Mouse (Mus musculus) kidney, adult 9 months (tissue): ENCODE data around the gene Cntrl.

ENCODE experiments used
- DNase-seq: peaks from one replicate; pipeline ENCODE4 v3.0.0; 2022

Cntrl gene

GRCm38 (mm10) chr2:35109141-35109923 is at the start of gene Cntrl:
TSS of gene Cntrl (plus strand) at chr2:35109492.
- DNase-seq = peak; percentile 96

- no peak for DNase-seq
Measured at GRCm38 (mm10) chr2:35060256-35060655, 49.0 kb upstream of the Cntrl start.

- DNase-seq = no peak
Measured at GRCm38 (mm10) chr2:35060897-35061296, 48.4 kb upstream of the Cntrl start.

- no peak for DNase-seq
Measured at GRCm38 (mm10) chr2:35061338-35061737, 48.0 kb upstream of the Cntrl start, which contains the start of gene Hc. TSS of gene Hc (minus strand) at chr2:35061438.

GRCm38 (mm10) chr2:35063333-35064030 is 45.8 kb upstream of the Cntrl start:
- DNase-seq = no peak

- no peak for DNase-seq
Measured at GRCm38 (mm10) chr2:35066525-35067082, 42.7 kb upstream of the Cntrl start.

- DNase-seq = no peak
Measured at GRCm38 (mm10) chr2:35067117-35067516, 42.2 kb upstream of the Cntrl start.

DNA sequence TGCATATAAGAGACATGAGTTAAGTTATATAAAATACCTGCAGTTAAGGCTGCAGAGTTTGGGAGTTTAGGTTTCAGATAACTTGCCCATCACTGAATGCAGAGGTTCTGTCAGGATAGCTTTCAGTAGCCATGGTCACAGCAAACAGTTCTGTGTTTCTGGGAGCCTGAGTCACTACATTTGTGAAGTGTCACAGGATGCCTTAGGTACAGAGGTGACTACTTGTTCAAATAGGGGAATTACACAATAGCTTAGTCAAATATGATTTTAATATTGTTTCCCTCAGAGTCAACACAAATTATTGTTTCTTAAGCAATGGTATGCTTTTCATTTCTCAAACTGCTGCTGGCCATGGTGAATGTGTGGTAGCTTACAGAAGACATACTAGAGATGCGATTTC is 40.2 kb upstream of the Cntrl start:
- DNase-seq = no peak

- peak; percentile 16 for DNase-seq
Measured at GRCm38 (mm10) chr2:35070275-35070674, 39.0 kb upstream of the Cntrl start.

- no peak for DNase-seq
Measured at GRCm38 (mm10) chr2:35072547-35072946, 36.7 kb upstream of the Cntrl start.

DNA sequence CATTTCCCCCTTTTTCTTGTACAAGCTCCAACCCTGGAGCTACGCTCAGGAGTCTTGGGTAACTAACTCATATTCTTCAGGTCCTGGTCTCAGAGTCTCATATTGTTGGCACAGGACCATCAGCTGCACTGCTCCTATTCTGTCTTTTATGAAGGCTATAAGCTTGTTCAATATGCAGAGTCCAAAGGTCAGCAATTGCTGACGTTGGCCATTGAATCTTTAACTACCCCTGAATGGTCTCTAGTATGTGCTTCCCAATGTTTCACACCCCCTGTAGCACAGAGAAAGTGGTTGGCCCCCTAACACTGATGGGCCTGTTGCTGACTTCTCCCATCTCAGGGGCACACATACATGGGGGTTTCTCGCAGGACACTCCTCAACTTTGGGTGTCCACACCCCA is 35.0 kb upstream of the Cntrl start:
- no peak for DNase-seq

GRCm38 (mm10) chr2:35079166-35079565 is 30.1 kb upstream of the Cntrl start:
- no peak for DNase-seq

DNA sequence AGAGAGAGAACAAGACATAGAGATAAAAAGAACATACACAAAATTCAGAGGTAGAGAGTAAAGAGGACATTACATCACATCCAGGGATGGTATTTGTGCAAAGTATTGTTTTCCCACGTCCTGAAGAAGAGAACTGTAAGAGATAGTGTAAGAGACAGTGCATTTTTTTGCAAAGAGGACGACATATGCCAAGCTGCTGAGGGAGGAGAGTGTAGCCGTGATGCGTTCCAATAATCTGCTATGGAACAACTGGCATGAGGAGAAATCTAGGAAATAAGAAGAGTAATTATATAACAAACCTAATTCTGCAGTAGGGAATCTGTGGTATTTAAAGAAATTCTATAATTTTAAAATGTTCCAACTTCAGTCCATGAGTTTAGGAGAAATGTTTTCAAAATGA is 21.9 kb upstream of the Cntrl start:
- no peak for DNase-seq

- no peak for DNase-seq
Measured at GRCm38 (mm10) chr2:35100529-35100928, 8.8 kb upstream of the Cntrl start.

DNA sequence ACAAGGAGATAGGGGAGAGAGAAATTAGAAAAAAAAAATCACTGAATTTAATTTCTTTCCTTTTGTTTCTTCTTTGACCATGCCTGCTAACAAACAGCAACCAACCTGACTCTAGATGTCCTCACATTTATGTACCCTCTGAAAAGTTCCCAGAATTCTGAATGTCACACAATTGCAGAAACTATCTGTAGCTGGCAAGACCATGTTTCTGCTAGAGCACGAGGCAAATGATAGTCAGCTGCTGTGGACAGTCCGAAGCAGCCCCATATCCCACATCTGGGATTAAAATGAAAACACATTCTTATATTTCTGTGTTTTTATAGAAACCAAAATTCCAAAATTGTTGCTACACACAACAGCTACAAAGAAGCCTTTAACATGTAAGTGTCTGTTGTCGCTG is 7.8 kb upstream of the Cntrl start, which contains the start of gene AI182371:
TSS of gene AI182371 (minus strand) at position 101 of the 400 bp plus-strand sequence.
- DNase-seq = no peak

DNA sequence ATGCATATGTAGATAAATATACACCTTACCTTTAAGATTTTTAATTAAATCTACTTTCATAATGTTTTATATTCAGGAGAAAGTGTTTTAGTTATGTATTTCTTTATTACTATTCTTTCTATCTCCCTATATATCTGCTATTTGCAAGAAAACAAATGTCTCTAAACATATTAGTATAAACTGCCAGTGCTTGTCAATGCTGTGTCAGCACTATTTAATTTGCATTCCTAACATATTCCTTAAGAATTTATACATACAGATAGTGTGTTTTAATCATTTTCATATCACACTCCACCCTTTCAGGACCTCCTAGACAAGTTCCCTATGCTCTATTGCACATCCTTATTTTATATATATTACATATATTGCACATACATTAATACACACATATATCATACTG is 6.5 kb upstream of the Cntrl start:
- no peak for DNase-seq

DNA sequence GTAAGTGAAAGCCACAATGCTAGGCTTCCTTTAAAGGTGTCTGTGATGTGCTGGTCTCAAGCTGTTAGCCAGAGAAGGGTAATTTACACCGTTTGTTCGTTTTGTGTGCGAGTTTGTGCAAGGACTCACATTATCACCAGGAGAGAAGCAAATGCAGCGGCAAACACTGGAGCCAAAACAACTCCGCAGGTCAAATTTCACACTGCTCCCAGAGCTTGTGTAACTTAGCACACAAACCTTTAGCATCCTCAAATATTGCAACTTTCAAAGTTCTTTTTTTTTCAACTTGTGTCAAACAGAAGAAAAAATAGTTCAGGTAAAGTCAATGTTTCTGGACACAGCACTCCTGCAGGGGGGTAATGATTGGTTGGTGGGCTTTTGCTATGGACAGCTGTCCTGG is 5.7 kb upstream of the Cntrl start:
- DNase-seq = no peak

DNA sequence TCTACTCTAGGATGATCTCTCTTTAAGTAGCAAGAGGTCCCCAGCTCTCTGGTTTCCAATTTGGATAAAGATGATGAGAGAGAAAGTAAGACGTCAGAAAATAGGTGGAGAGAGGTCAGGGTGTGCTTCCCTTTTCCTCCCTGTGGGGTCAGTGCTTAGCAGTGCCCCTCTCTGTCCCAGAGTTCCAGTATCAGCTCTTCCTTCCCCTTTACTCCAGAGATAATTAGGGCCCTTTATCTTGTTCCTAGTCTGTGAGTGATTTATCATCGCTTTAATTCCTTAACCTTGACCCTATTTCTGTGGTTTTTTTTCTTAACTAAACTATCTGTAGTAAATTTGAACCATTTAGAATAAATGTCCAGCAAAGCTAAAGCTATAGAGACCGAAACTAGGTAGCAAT is 4.4 kb upstream of the Cntrl start:
- DNase-seq = no peak

DNA sequence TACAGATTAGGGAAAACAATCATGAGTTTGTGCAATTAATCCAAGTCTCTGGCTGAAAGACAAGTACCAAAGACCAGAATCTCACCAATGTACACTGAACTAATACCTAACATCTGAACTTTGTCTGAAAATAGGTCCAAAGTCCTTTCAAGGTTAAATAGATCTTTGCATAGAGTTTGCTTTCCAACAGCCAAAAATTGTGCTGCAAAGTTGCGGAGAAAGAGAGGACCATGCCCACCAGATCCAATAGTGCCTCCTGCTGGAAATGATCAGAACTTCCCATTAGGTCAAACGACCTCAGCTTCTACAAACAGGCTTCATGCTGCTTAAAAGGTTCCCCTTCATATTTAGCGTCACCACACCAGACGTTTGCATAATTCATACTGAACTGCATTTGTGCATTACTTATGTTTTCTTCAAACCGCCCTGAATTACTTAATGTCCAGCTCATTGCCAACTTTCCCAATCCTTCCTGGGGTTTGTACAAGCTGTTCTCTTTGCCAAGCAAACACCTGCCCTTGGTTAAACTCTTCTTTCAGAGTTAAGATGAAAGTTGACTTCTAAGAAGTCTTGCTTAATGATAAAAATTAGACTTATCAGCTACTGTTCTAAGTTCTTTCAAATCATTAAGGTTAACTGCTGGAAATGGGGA is 1.2 kb upstream of the Cntrl start:
- peak; percentile 34 for DNase-seq

DNA sequence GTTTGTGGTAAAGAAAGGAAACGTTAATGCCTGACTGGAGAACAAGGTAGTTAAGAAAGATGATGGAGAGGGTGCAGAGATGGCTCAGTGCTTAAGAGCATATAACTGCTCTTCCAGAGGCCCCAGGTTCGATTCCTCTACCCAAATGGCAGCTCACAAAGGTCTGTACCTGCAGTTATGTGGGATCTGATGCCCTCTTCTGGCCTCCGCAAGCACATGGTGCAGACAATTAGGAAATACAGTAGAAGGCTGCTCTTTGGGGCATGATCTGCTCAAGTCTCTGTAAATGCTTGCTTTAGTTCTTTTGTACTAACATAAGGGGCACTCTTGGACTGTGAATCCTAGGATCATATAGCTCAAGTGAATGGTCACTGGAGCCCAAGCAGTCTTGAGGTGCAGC is 580 bp upstream of the Cntrl start:
- DNase-seq = peak; percentile 67

DNA sequence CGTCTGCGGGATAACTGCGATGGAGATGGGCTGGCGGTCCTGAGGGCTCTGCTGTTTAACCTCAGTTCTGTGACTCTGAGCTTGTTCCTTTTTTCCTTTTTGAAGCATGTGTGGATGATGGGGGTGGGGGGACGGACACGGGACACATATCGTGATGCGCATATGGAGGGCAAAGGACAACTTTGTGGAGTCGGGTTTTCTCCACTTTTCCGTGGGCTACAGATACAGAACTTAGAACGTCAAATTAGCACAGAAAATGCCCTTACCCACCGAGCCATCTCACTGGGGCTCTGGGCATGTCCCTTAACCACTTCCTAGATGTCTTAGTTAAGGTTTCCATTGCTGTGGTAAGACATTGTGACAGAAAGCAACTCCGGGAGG is 622 bp downstream of the Cntrl start:
- DNase-seq = no peak

DNA sequence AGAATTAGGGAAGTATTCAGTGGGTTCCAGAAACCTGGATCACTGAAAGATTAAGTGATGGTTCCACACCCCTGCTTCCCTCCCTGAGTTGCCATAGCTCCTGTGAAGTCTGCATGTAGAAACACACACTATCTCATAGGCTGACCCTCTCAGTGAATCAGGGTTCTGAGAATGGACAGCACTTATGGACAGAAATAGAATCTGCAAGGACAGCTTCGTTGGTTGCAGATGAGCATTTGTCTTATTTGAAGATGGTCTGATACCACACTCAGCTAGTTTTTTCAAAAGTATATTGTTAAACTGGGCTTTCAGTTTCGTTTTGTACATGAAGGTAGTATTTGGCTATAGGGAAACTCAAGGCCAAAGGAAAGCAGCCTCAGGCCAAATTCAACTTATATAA is 1.2 kb downstream of the Cntrl start:
- no peak for DNase-seq

DNA sequence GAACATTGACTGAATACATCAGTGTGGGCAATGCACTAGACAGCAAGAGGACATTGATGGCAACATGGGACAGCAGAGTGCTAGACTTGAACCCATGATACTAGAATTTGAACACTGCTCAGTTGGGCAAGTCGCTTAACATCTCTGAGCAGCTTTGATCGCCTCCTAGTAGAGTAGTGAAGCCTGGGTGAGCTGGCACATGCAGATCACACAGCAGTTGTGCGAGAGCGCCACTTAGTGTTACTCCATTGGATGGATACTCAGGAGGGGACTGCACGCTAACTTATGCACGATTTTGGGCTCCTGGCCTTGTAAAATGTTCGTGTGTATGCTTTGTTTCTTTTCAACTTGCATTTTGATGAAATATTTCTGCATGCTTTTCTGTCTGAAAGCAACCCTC is 15.4 kb downstream of the Cntrl start:
- no peak for DNase-seq

GRCm38 (mm10) chr2:35131491-35131890 is 22.2 kb downstream of the Cntrl start:
- DNase-seq = no peak
